Mouse (Mus musculus) neural tube, embryonic 11.5 days (tissue): ENCODE measurements at regions not wholly inside any gene's neighbourhood (a gene's known extent, or its start where the extent isn't known, plus 50 kb on each side); places are given as distances from the start of the nearest gene placed in this dataset.

ENCODE experiments used
- ATAC-seq: fragments of 200-750 bp; cut with Nextera tagmentation; 2 replicates; pipeline ENCODE4 v1.8.0; 2017; ENCODE audit warnings: moderate number of reproducible peaks, mild to moderate bottlenecking, moderate TSS enrichment, moderate library complexity; ENCODE audit not compliant: insufficient read depth, low FRiP score, low TSS enrichment
- DNase-seq: peaks from one replicate; pipeline ENCODE4 v3.0.0-alpha.2; 2015; ENCODE audit warnings: low spot score
- H3K27ac ChIP-seq: fragments of 300-500 bp; sonication (generic); 2 replicates; pipeline ENCODE4 v1.5.1; 2014; ENCODE audit warnings: low read depth, mild to moderate bottlenecking, low read length
- H3K27me3 ChIP-seq: fragments of 300-500 bp; sonication (generic); 2 replicates; pipeline ENCODE4 v1.6.1; 2014; ENCODE audit warnings: mild to moderate bottlenecking, low read length, mixed read lengths; ENCODE audit not compliant: control insufficient read depth, insufficient read depth
- H3K36me3 ChIP-seq: fragments of 300-500 bp; sonication (generic); 2 replicates; pipeline ENCODE4 v1.6.1; 2014; ENCODE audit warnings: mild to moderate bottlenecking, low read length, moderate library complexity, mixed read lengths; ENCODE audit not compliant: control insufficient read depth, insufficient read depth
- H3K4me1 ChIP-seq: fragments of 300-500 bp; sonication (generic); 2 replicates; pipeline ENCODE4 v1.6.1; 2014; ENCODE audit warnings: low read length, mixed read lengths; ENCODE audit not compliant: control insufficient read depth, insufficient read depth
- H3K4me2 ChIP-seq: fragments of 300-500 bp; sonication (generic); 2 replicates; pipeline ENCODE4 v1.6.1; 2014; ENCODE audit warnings: low read depth, mild to moderate bottlenecking, moderate library complexity
- H3K4me3 ChIP-seq: fragments of 300-500 bp; sonication (generic); 2 replicates; pipeline ENCODE4 v1.5.1; 2014; ENCODE audit warnings: low read depth, low read length
- H3K9ac ChIP-seq: fragments of 300-500 bp; sonication (generic); 2 replicates; pipeline ENCODE4 v1.6.1; 2014; ENCODE audit warnings: mild to moderate bottlenecking, low read length
- H3K9me3 ChIP-seq: fragments of 300-500 bp; sonication (generic); 2 replicates; pipeline ENCODE4 v1.6.1; 2016; ENCODE audit warnings: low read length; ENCODE audit not compliant: control insufficient read depth
- WGBS: fragments of 180-500 bp; shearing (Covaris S2); extraction: QIAGEN DNeasy Blood & Tissue Kit; methylation state at CpG from one replicate; pipeline ENCODE4 v1.1.7; 2014; 5-methylcytosine and 5-hydroxymethylcytosine counted together

GRCm38 (mm10) chr7:70165501-70165900 is 201.0 kb downstream of the Nr2f2 start:
- no peak for ATAC-seq
- no peaks in the 10 kb centered on the region for H3K36me3 ChIP-seq
- H3K27me3 ChIP-seq = no peaks in the 10 kb centered on the region
- no peak for DNase-seq
- no peaks in the 10 kb centered on the region for H3K4me1 ChIP-seq
- 65% methylated on average over 4 of the region's 4 CpGs for WGBS
- H3K9me3 ChIP-seq = no peaks in the 10 kb centered on the region
- H3K9ac ChIP-seq = no peak overlapping the region
- H3K4me2 ChIP-seq = no peak overlapping the region
- no peak overlapping the region for H3K27ac ChIP-seq
- H3K4me3 ChIP-seq = no peak overlapping the region

- 64% methylated on average over 6 of the region's 6 CpGs for WGBS
- no peaks in the 10 kb centered on the region for H3K27me3 ChIP-seq
- no peaks in the 10 kb centered on the region for H3K4me1 ChIP-seq
- no peak overlapping the region for H3K9ac ChIP-seq
- no peak for ATAC-seq
- H3K9me3 ChIP-seq = no peaks in the 10 kb centered on the region
- no peak for DNase-seq
- H3K36me3 ChIP-seq = no peaks in the 10 kb centered on the region
- no peak overlapping the region for H3K27ac ChIP-seq
- H3K4me3 ChIP-seq = no peak overlapping the region
- H3K4me2 ChIP-seq = no peak overlapping the region
These were observed 201.8 kb downstream of the Nr2f2 start for GRCm38 (mm10) chr7:70164691-70165193.

- H3K4me2 ChIP-seq = no peak overlapping the region
- H3K4me1 ChIP-seq = no peaks in the 10 kb centered on the region
- no peaks in the 10 kb centered on the region for H3K36me3 ChIP-seq
- no peak overlapping the region for H3K9ac ChIP-seq
- H3K9me3 ChIP-seq = no peaks in the 10 kb centered on the region
- H3K4me3 ChIP-seq = no peak overlapping the region
- ATAC-seq (no peak), DNase-seq (no peak)
- WGBS = 44% methylated on average over 8 of the region's 8 CpGs
- H3K27ac ChIP-seq = no peak overlapping the region
- no peaks in the 10 kb centered on the region for H3K27me3 ChIP-seq
These were observed 208.0 kb downstream of the Nr2f2 start for GRCm38 (mm10) chr7:70158531-70158930.

GRCm38 (mm10) chr7:70144726-70145271 is 221.7 kb downstream of the Nr2f2 start:
- Histone ChIP-seq H3K4me3 (no peak overlapping the region), H3K4me2 (no peak overlapping the region), H3K9me3 (no peaks in the 10 kb centered on the region), H3K27ac (no peak overlapping the region), H3K4me1 (no peaks in the 10 kb centered on the region), H3K36me3 (no peaks in the 10 kb centered on the region), H3K27me3 (no peaks in the 10 kb centered on the region), H3K9ac (no peak overlapping the region)
- 88% methylated on average over 4 of the region's 4 CpGs for WGBS
- DNase-seq (no peak), ATAC-seq (no peak)

- WGBS = 88% methylated on average over 5 of the region's 5 CpGs
These were observed 229.7 kb downstream of the Nr2f2 start for GRCm38 (mm10) chr7:70136837-70137236.

GRCm38 (mm10) chr7:70135416-70135815 is 231.1 kb downstream of the Nr2f2 start:
- Histone ChIP-seq H3K4me1 (no peaks in the 10 kb centered on the region), H3K9ac (no peak overlapping the region), H3K9me3 (no peaks in the 10 kb centered on the region), H3K4me2 (no peak overlapping the region), H3K4me3 (no peak overlapping the region), H3K27ac (no peak overlapping the region), H3K27me3 (no peaks in the 10 kb centered on the region), H3K36me3 (no peaks in the 10 kb centered on the region)
- ATAC-seq = no peak
- DNase-seq = no peak
- 92% methylated on average over 3 of the region's 3 CpGs for WGBS

More at GRCm38 (mm10) chr7:70136837-70137236, 229.7 kb downstream of the Nr2f2 start:
- Histone ChIP-seq H3K36me3 (no peaks in the 10 kb centered on the region), H3K9ac (no peak overlapping the region), H3K27ac (no peak overlapping the region), H3K4me3 (no peak overlapping the region), H3K4me1 (no peaks in the 10 kb centered on the region), H3K27me3 (no peaks in the 10 kb centered on the region), H3K4me2 (no peak overlapping the region), H3K9me3 (no peaks in the 10 kb centered on the region)
- no peak for ATAC-seq
- no peak for DNase-seq

- no peak overlapping the region for H3K4me2 ChIP-seq
- H3K27me3 ChIP-seq = no peaks in the 10 kb centered on the region
- H3K36me3 ChIP-seq = no peaks in the 10 kb centered on the region
- H3K4me1 ChIP-seq = no peaks in the 10 kb centered on the region
- ATAC-seq (no peak), DNase-seq (no peak)
- 71% methylated on average over 15 of the region's 15 CpGs for WGBS
- H3K9me3 ChIP-seq = no peaks in the 10 kb centered on the region
- no peak overlapping the region for H3K4me3 ChIP-seq
- H3K27ac ChIP-seq = no peak overlapping the region
- no peak overlapping the region for H3K9ac ChIP-seq
These were observed 236.6 kb downstream of the Nr2f2 start for GRCm38 (mm10) chr7:70129963-70130362.

- no peak overlapping the region for H3K9ac ChIP-seq
- H3K4me3 ChIP-seq = no peak overlapping the region
- no peak overlapping the region for H3K4me2 ChIP-seq
- H3K36me3 ChIP-seq = no peaks in the 10 kb centered on the region
- peaks cover 9% of the 10 kb centered on the region; the same call in 1 of the 2 replicates for H3K27me3 ChIP-seq
- no peak overlapping the region for H3K27ac ChIP-seq
- no peak for ATAC-seq
- no peak for DNase-seq
- H3K4me1 ChIP-seq = no peaks in the 10 kb centered on the region
- WGBS = 85% methylated on average over 9 of the region's 9 CpGs
- H3K9me3 ChIP-seq = no peaks in the 10 kb centered on the region
These were observed 243.7 kb downstream of the Nr2f2 start for GRCm38 (mm10) chr7:70122818-70123217.

GRCm38 (mm10) chr7:70119517-70119916 is 247.0 kb downstream of the Nr2f2 start:
- Histone ChIP-seq H3K9ac (no peak overlapping the region), H3K9me3 (no peaks in the 10 kb centered on the region), H3K4me2 (no peak overlapping the region), H3K4me3 (no peak overlapping the region), H3K36me3 (no peaks in the 10 kb centered on the region), H3K27ac (no peak overlapping the region), H3K27me3 (peaks cover 9% of the 10 kb centered on the region; the same call in 1 of the 2 replicates), H3K4me1 (no peaks in the 10 kb centered on the region)
- ATAC-seq = no peak
- WGBS = 84% methylated on average over 8 of the region's 8 CpGs
- DNase-seq = no peak
